Mouse (Mus musculus) splenic B cell, adult 2 months (primary cell): ENCODE measurements around the gene Olfr1215.
"Not testable (repeated sequence)": the region's sequence is repeated elsewhere in the genome, so short reads cannot be mapped to it uniquely, and the experiment has no call there.

Experiments used
- DNase-seq: peaks from one replicate; pipeline ENCODE4 v3.0.0-alpha.2; 2011; ENCODE audit warnings: low read depth, low spot score
- H3K27me3 ChIP-seq: 2 replicates; pipeline ENCODE4 v1.6.1; 2012; ENCODE audit warnings: mild to moderate bottlenecking, low read length, moderate library complexity, mixed read lengths; ENCODE audit not compliant: control insufficient read depth, poor library complexity, insufficient read depth, severe bottlenecking
- H3K36me3 ChIP-seq: 2 replicates; pipeline ENCODE4 v1.6.1; 2012; ENCODE audit warnings: mild to moderate bottlenecking, low read length, moderate library complexity, mixed read lengths; ENCODE audit not compliant: control insufficient read depth, poor library complexity, insufficient read depth, severe bottlenecking

Olfr1215 gene

GRCm38 (mm10) chr2:89006873-89007272, at the start of gene Olfr1215:
Olfr1215 (minus strand) TSS chr2:89006973.
- Histone ChIP-seq H3K36me3 (no peaks in the 10 kb centered on the region), H3K27me3 (no peaks in the 10 kb centered on the region)
- no peak for DNase-seq

DNA sequence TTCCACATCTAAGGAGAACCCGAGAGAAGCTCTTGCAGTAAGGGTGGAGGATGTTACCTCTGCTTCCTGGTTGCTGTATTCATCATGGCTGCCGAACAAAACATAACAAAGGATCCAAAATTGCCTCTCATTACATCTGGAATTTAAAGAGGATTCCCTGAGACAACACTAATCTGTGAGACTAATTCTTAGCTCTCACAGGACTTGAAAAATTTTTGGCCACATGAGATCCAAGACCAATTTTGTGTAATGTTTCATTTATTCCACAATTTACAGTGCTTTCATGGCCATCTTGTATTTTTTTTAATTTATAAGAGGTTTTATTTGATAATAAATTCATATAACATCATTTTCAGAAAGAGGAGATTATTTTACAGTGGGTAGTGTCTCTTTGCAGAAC, 25.2 kb upstream of the Olfr1215 start, which contains the start of gene Olfr1217:
Gene Olfr1217 (minus strand): TSS at position 101 of the 400 bp plus-strand sequence.
- DNase-seq: no peak
- no peaks in the 10 kb centered on the region for H3K27me3 ChIP-seq
- no peaks in the 10 kb centered on the region for H3K36me3 ChIP-seq

- DNase-seq, H3K27me3 ChIP-seq: not testable (repeated sequence)
Measured at GRCm38 (mm10) chr2:89021436-89021835, 14.7 kb upstream of the Olfr1215 start.

DNA sequence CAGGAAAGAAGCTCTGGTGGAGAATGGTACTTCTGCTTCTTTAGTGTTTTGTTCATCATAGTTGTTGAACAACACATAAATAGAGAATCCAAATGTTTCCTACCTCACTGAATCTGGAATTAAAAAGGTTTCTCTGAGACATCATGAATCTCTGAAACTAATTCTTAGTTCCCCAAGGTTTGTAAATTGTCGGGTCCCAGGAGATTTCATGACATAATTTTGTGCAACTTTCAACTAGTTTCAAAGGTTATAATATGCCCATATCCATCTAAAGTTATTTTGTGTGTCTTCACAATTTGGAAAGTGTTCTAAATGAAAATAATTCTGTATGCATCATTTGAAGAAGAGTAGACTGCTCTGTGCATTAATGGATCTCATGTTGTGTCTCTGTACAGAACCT, 11.5 kb upstream of the Olfr1215 start, which contains the start of gene Olfr1216:
Gene Olfr1216 (minus strand): TSS at position 101 of the 400 bp plus-strand sequence.
- DNase-seq: no peak
- no peaks in the 10 kb centered on the region for H3K27me3 ChIP-seq

More at GRCm38 (mm10) chr2:89021436-89021835, 14.7 kb upstream of the Olfr1215 start:
- not testable (repeated sequence) for H3K36me3 ChIP-seq

DNA sequence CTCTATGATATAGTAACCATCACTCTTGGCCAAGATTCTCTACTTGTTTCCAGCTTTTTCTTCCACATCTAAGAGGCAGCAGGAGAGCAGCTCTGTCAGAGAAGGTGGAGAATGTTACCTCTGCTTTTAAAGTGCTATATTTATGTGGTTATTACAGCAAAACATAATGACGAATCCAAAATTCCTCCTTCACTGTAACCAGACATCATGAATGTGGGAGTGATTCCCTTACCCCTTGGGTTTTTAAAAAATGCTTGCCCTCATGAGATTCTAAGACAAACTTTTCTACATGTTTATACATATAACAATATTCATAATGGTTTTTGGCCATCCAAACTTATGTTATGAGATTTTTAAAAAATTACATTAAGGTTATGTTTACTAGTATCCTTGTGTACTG, 14.2 kb downstream of the Olfr1215 start, which contains the start of gene Olfr1214:
Gene Olfr1214 (minus strand): TSS at position 101 of the 400 bp plus-strand sequence.
- H3K36me3 ChIP-seq: no peaks in the 10 kb centered on the region
- DNase-seq: no peak
- no peaks in the 10 kb centered on the region for H3K27me3 ChIP-seq

More for the DNA sequence above, 11.5 kb upstream of the Olfr1215 start, which contains the start of gene Olfr1216:
- no peaks in the 10 kb centered on the region for H3K36me3 ChIP-seq

- no peak for DNase-seq
- Histone ChIP-seq H3K27me3 (no peaks in the 10 kb centered on the region), H3K36me3 (no peaks in the 10 kb centered on the region)
Measured at GRCm38 (mm10) chr2:88980181-88980580, 26.6 kb downstream of the Olfr1215 start, which contains the start of gene Gm13762. Gm13762 (minus strand) TSS chr2:88980281.

DNA sequence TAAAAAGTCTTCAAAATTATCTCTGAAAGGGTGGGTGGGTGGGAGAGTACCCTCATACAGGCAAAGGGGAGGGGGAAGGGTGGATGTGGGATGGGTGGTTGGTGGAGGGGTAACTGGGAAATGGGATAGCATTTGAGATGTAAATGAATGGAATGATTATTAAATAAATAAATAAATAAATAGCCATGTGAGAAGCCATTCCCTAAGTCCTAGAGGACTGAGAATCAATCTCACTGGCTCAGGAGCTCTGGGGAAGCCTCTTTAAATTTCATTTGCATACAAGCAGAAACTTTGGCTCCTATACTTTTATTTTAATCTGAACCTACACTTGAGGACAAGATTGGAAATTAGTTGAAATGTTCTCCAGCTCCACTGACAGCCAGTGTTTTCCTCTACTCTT, 53.1 kb downstream of the Olfr1215 start, which contains the start of gene Olfr1212:
Gene Olfr1212 (plus strand): TSS at position 301 of the 400 bp plus-strand sequence.
- no peak for DNase-seq
- Histone ChIP-seq H3K27me3 (no peaks in the 10 kb centered on the region), H3K36me3 (no peaks in the 10 kb centered on the region)
